Mouse (Mus musculus): ENCODE results near the gene Wipf1.

Wipf1 gene

GRCm38 (mm10) chr2:73442015-73442414 lies 87.5 kb downstream of the Wipf1 start:
- DNase-seq (ENCODE audit: low read depth in 2 of 2, low spot score in 2 of 2): no peak

GRCm38 (mm10) chr2:73440319-73440718 lies 89.2 kb downstream of the Wipf1 start:
- DNase-seq (ENCODE audit: low read depth in 2 of 2, low spot score in 2 of 2): no peak

GRCm38 (mm10) chr2:73436976-73437375 lies 92.6 kb downstream of the Wipf1 start:
- no peak for DNase-seq (ENCODE audit: low read depth in 2 of 2, low spot score in 2 of 2)

- DNase-seq (ENCODE audit: low read depth in 2 of 2, low spot score in 2 of 2): no peak
Measured at GRCm38 (mm10) chr2:73435847-73436246, 93.7 kb downstream of the Wipf1 start.

GRCm38 (mm10) chr2:73431959-73432396 lies 97.6 kb downstream of the Wipf1 start:
- DNase-seq (ENCODE audit: low read depth in 2 of 2, low spot score in 2 of 2): no peak

- no peak for DNase-seq (ENCODE audit: low read depth in 2 of 2, low spot score in 2 of 2)
Measured at GRCm38 (mm10) chr2:73428803-73429468, 100.6 kb downstream of the Wipf1 start.

GRCm38 (mm10) chr2:73427293-73427692 lies 102.2 kb downstream of the Wipf1 start:
- DNase-seq (ENCODE audit: low read depth in 2 of 2, low spot score in 2 of 2): peak; percentile 40 to 58

- DNase-seq (ENCODE audit: low read depth in 2 of 2, low spot score in 2 of 2): no peak
Measured at GRCm38 (mm10) chr2:73425822-73426221, 103.7 kb downstream of the Wipf1 start.

- DNase-seq (ENCODE audit: low read depth in 2 of 2, low spot score in 2 of 2): no peak
Measured at GRCm38 (mm10) chr2:73419730-73420129, 109.8 kb downstream of the Wipf1 start.

- peak in 1 of 2 experiments; percentile 7 for DNase-seq (ENCODE audit: low read depth in 2 of 2, low spot score in 2 of 2)
Measured at GRCm38 (mm10) chr2:73419285-73419684, 110.2 kb downstream of the Wipf1 start.

- DNase-seq (ENCODE audit: low read depth in 2 of 2, low spot score in 2 of 2): no peak
Measured at GRCm38 (mm10) chr2:73415892-73416291, 113.6 kb downstream of the Wipf1 start.

- DNase-seq (ENCODE audit: low read depth in 2 of 2, low spot score in 2 of 2): no peak
Measured at GRCm38 (mm10) chr2:73410076-73410475, 119.5 kb downstream of the Wipf1 start.

GRCm38 (mm10) chr2:73407662-73408061 lies 121.9 kb downstream of the Wipf1 start:
- no peak for DNase-seq (ENCODE audit: low read depth in 2 of 2, low spot score in 2 of 2)

- DNase-seq (ENCODE audit: low read depth in 2 of 2, low spot score in 2 of 2): no peak
Measured at GRCm38 (mm10) chr2:73406336-73406915, 123.1 kb downstream of the Wipf1 start.

GRCm38 (mm10) chr2:73404980-73405379 lies 124.6 kb downstream of the Wipf1 start:
- no peak for DNase-seq (ENCODE audit: low read depth in 2 of 2, low spot score in 2 of 2)

GRCm38 (mm10) chr2:73404442-73404841 lies 125.1 kb downstream of the Wipf1 start:
- no peak for DNase-seq (ENCODE audit: low read depth in 2 of 2, low spot score in 2 of 2)

GRCm38 (mm10) chr2:73403385-73404013 lies 126.0 kb downstream of the Wipf1 start:
- DNase-seq (ENCODE audit: low read depth in 2 of 2, low spot score in 2 of 2): no peak

GRCm38 (mm10) chr2:73401689-73402088 lies 127.8 kb downstream of the Wipf1 start:
- no peak for DNase-seq (ENCODE audit: low read depth in 2 of 2, low spot score in 2 of 2)

GRCm38 (mm10) chr2:73397476-73397875 lies 132.1 kb downstream of the Wipf1 start:
- no peak for DNase-seq (ENCODE audit: low read depth in 2 of 2, low spot score in 2 of 2)

GRCm38 (mm10) chr2:73396828-73397325 lies 132.7 kb downstream of the Wipf1 start:
- no peak for DNase-seq (ENCODE audit: low read depth in 2 of 2, low spot score in 2 of 2)

GRCm38 (mm10) chr2:73395516-73395915 lies 134.0 kb downstream of the Wipf1 start:
- no peak for DNase-seq (ENCODE audit: low read depth in 2 of 2, low spot score in 2 of 2)

- DNase-seq (ENCODE audit: low read depth in 2 of 2, low spot score in 2 of 2): no peak
Measured at GRCm38 (mm10) chr2:73394476-73394875, 135.1 kb downstream of the Wipf1 start.

Measured in CD8-positive naive resting alpha-beta T cell, adult 2 months (primary cell).